Mouse (Mus musculus) cerebellum, adult 2 months (tissue): ENCODE measurements at regions not wholly inside any gene's neighbourhood (a gene's known extent, or its start where the extent isn't known, plus 50 kb on each side); places are given as distances from the start of the nearest gene placed in this dataset.

Source experiments
- CTCF ChIP-seq: fragments of 200-500 bp; IDR thresholded peaks from 2 replicates; pipeline ENCODE4 v1.5.1; 2011; ENCODE audit warnings: low read depth, mild to moderate bottlenecking, control low read depth, low read length, moderate library complexity, borderline replicate concordance; ENCODE audit not compliant: insufficient read depth
- POLR2A ChIP-seq: fragments of 200-500 bp; IDR thresholded peaks from 2 replicates; pipeline ENCODE4 v1.6.1; 2011; ENCODE audit warnings: low read length, control low read depth, borderline replicate concordance; ENCODE audit not compliant: insufficient read depth

GRCm38 (mm10) chr8:15496248-15496647, 450.4 kb upstream of the BB014433 start:
- no peak for TF ChIP-seq CTCF
- TF ChIP-seq POLR2A = no peak
